Mouse (Mus musculus): ENCODE data around the gene Gnat1. TPM values are rescaled to one million over a fixed set of nuclear protein-coding genes. Genes with fewer than 3 reads are reported as not detected.

The Gnat1 gene
- polyA plus RNA-seq, 1 experiment from 2014 or later: 0.30 TPM

DNA sequence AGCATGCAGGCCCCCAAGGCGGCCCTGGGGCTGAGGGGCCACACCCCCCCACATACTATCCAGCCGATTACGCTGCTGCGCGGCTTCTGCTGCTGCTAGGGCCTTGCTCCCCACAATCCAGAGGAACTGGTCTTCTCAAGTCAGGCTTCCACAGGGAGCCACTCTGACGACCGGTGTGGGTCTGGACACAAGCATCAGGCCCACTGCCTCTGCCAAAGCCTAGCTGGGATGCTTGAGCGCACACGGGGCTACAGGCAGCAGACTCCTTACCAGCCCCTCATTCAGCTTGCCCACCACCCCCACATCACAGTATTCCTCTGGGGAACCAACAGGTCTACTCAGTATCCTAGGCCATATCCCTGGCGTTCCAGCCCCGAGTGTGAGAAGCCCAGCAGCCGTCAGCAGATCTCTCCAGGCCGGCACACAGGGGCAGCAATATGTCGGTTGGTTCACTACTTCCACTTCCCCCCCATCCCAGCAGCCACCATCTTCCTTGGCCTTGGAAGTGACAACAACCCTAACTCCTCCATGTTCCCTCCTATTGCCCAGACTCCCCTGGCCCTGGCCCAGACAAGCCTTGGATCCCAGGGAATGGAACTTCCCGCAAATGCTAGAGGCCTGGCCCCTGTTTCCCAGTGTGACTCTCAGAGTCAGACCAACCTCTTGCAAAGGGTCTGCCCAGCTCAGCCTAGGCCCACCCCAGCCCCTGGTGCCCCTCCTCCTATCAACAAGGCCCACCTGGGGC, 45.7 kb downstream of the Gnat1 start:
- Histone ChIP-seq H3K9me3 (ENCODE audit: low read length) (no peaks in the 10 kb centered on the region), H3K4me3 (ENCODE audit: low read depth, low read length) (peak overlapping the region; percentile 90), H3K36me3 (ENCODE audit: insufficient read depth, low read length) (no peaks in the 10 kb centered on the region), H3K4me2 (replicated peaks; ENCODE audit: low read depth, low read length) (peak overlapping the region; percentile 90), H3K27ac (ENCODE audit: low read length) (peak overlapping the region; percentile 90), H3K27me3 (replicated peaks; ENCODE audit: insufficient read depth, low read length) (no peaks in the 10 kb centered on the region), H3K4me1 (ENCODE audit: insufficient read depth, low read depth, low read length) (peaks cover 33% of the 10 kb centered on the region), H3K9ac (replicated peaks; ENCODE audit: low read depth) (peak overlapping the region; percentile 96)
- peak; percentile 1 for ATAC-seq
- WGBS: 5% methylated on average over 15 of the region's 15 CpGs
- peak; percentile 48 for DNase-seq (ENCODE audit: low spot score)
- TF ChIP-seq EP300 (IDR thresholded peaks at IDR 0.05) (no peak), CTCF (IDR thresholded peaks at IDR 0.05) (no peak)

DNA sequence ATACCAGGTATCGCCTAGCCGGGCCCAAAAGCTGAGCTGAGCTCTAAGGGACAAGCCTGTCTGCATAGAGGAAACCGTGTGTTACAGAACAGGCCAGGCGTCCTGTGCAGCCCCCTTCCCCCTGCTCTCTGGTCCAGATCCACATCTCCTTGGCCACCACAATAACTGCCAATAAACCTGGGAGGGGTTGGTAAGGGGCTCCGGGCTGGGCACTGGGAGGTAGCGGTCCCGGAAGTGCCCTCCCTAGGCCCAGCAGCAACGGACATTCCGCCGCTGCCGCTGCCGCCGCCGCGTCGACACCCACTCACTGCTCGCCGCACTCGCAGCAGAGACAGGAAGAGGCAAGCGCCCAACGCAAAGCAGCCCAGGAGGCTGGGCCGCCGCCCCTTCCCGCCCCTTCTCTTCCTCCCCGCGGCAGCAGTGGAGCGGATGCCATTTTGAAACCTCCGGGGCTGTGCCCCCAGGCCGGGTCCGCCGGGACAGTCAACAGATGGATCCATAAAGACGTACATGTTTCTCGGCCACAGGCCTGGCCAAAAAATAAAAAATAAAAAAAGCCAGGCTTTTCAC, 46.3 kb downstream of the Gnat1 start:
- Histone ChIP-seq H3K4me1 (ENCODE audit: insufficient read depth, low read depth, low read length) (peaks cover 38% of the 10 kb centered on the region), H3K27me3 (replicated peaks; ENCODE audit: insufficient read depth, low read length) (no peaks in the 10 kb centered on the region), H3K27ac (ENCODE audit: low read length) (peak overlapping the region; percentile 90), H3K9me3 (ENCODE audit: low read length) (no peaks in the 10 kb centered on the region), H3K9ac (replicated peaks; ENCODE audit: low read depth) (peak overlapping the region; percentile 96), H3K4me2 (replicated peaks; ENCODE audit: low read depth, low read length) (peak overlapping the region; percentile 90), H3K4me3 (ENCODE audit: low read depth, low read length) (peak overlapping the region; percentile 90), H3K36me3 (ENCODE audit: insufficient read depth, low read length) (no peaks in the 10 kb centered on the region)
- WGBS: 1% methylated on average over 31 of the region's 33 CpGs
- DNase-seq (ENCODE audit: low spot score): peak; percentile 94
- peak; percentile 58 for ATAC-seq
- TF ChIP-seq EP300 (IDR thresholded peaks at IDR 0.05) (peak; percentile 58; the same call in 1 of the 2 replicates), CTCF (IDR thresholded peaks at IDR 0.05) (no peak)

DNA sequence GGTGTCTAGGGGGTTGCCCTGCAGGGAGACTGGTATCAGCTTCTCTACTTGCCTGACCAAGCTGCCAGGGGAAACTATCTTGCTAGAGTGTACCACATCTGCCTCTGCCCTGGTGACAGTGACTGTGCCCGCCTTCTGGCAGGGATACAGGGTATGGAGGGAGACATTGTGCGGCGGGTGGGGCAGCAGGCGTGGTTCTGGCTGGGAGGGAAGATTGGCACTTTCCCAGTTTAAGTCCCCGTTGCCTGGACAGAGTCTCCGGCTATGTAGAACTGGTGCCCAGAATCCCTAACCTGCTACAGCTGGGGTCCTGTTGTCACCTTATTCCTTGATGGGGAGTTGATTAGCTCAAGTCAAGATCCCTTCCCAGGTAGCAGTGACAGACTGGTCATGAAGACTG, 47.0 kb downstream of the Gnat1 start:
- Histone ChIP-seq H3K9ac (replicated peaks; ENCODE audit: low read depth) (peak overlapping the region; percentile 96), H3K27me3 (replicated peaks; ENCODE audit: insufficient read depth, low read length) (no peaks in the 10 kb centered on the region), H3K36me3 (ENCODE audit: insufficient read depth, low read length) (no peaks in the 10 kb centered on the region), H3K4me3 (ENCODE audit: low read depth, low read length) (peak overlapping the region; percentile 90), H3K27ac (ENCODE audit: low read length) (peak overlapping the region; percentile 90), H3K4me2 (replicated peaks; ENCODE audit: low read depth, low read length) (peak overlapping the region; percentile 90), H3K9me3 (ENCODE audit: low read length) (no peaks in the 10 kb centered on the region), H3K4me1 (ENCODE audit: insufficient read depth, low read depth, low read length) (peaks cover 42% of the 10 kb centered on the region)
- ATAC-seq (no peak), DNase-seq (ENCODE audit: low spot score) (peak; percentile 67)
- no peak for TF ChIP-seq EP300 (IDR thresholded peaks at IDR 0.05)
- 29% methylated on average over 6 of the region's 6 CpGs for WGBS

DNA sequence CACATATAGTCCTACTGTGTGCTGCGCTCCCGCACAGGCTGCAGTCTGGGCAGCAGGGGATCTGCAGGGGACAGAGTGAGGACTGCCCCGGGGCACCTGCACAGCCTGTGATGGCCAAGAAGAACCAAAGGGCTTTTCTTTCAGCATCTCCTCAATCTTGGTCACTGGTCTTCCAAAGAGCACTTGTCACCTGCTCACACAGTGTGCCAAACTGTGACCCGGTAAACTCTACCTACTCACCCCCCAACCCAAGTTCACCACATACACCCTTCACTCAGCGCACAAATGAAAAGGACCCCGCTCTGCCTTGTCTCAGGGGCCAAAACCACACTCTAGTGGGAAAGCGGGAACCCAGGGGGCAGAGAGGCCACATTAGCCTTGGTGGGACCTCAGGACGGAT, 47.7 kb downstream of the Gnat1 start:
- 87% methylated on average over 8 of the region's 8 CpGs for WGBS
- Histone ChIP-seq H3K9me3 (ENCODE audit: low read length) (no peaks in the 10 kb centered on the region), H3K36me3 (ENCODE audit: insufficient read depth, low read length) (no peaks in the 10 kb centered on the region), H3K4me1 (ENCODE audit: insufficient read depth, low read depth, low read length) (peaks cover 48% of the 10 kb centered on the region), H3K4me3 (ENCODE audit: low read depth, low read length) (0 out of 2 replicates have a peak overlapping the region, but pooled peaks have one; percentile 2), H3K9ac (replicated peaks; ENCODE audit: low read depth) (peak overlapping the region; percentile 96; the same call in 1 of the 2 replicates), H3K27ac (ENCODE audit: low read length) (0 out of 2 replicates have a peak overlapping the region, but pooled peaks have one; percentile 90), H3K4me2 (replicated peaks; ENCODE audit: low read depth, low read length) (peak overlapping the region; percentile 90), H3K27me3 (replicated peaks; ENCODE audit: insufficient read depth, low read length) (no peaks in the 10 kb centered on the region)
- no peak for TF ChIP-seq EP300 (IDR thresholded peaks at IDR 0.05)
- no peak for TF ChIP-seq CTCF (IDR thresholded peaks at IDR 0.05)
- DNase-seq (ENCODE audit: low spot score): no peak
- no peak for ATAC-seq

DNA sequence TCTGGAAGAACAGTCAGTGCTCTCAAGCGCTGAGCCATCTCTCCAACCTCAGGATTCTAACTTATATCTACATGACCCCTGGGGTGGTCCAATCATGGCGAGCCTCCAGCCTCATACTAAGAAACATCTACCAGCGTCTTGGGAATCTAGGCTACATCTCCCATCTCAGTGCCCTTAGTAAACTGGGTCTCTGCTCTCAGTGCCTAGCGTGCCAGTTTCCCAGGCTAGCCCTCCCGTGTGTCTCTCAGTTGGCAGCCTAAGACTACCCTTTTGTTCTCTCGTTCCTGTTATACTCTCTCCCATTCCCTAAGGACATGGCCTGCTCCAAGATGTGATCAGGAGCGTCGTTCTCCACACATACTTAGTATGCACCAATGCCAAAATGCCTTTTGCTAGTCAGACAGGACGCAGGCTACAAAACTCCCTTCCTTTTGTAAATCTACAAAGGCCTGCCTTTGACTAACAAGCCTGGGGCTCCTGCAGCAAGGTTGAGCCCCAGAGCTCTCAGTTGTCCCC, 48.1 kb downstream of the Gnat1 start:
- Histone ChIP-seq H3K4me1 (ENCODE audit: insufficient read depth, low read depth, low read length) (peaks cover 52% of the 10 kb centered on the region), H3K4me3 (ENCODE audit: low read depth, low read length) (no peak overlapping the region), H3K27me3 (replicated peaks; ENCODE audit: insufficient read depth, low read length) (no peaks in the 10 kb centered on the region), H3K27ac (ENCODE audit: low read length) (no peak overlapping the region), H3K9me3 (ENCODE audit: low read length) (no peaks in the 10 kb centered on the region), H3K9ac (replicated peaks; ENCODE audit: low read depth) (no peak overlapping the region), H3K36me3 (ENCODE audit: insufficient read depth, low read length) (no peaks in the 10 kb centered on the region), H3K4me2 (replicated peaks; ENCODE audit: low read depth, low read length) (0 out of 2 replicates have a peak overlapping the region, but pooled peaks have one; percentile 17)
- WGBS: 68% methylated on average over 9 of the region's 9 CpGs
- TF ChIP-seq CTCF (IDR thresholded peaks at IDR 0.05) (no peak), EP300 (IDR thresholded peaks at IDR 0.05) (no peak)
- ATAC-seq: no peak
- no peak for DNase-seq (ENCODE audit: low spot score)

DNA sequence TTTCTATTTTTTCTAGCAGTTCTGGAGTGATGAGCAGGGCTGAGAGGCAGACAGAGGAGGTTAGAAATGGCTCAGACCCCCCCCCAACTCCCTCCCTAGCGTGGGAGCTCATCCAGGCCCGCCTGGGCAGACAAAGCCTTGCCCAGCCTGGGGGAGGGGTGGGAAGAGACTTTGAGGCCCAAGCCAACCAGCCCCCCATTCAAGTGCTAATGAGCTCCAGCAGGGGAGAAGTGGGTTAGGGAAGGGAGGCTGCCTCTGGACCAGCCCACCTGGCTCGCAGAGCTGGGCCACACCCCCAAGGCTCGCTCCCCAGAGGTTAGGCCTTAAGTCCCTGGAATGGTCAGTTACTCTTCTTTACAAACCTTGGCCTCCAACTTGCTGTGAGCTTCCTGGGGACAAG, 48.9 kb downstream of the Gnat1 start:
- no peak overlapping the region for H3K4me3 ChIP-seq (ENCODE audit: low read depth, low read length)
- H3K9me3 ChIP-seq (ENCODE audit: low read length): no peaks in the 10 kb centered on the region
- H3K27me3 ChIP-seq (replicated peaks; ENCODE audit: insufficient read depth, low read length): no peaks in the 10 kb centered on the region
- peak overlapping the region; percentile 86 for H3K27ac ChIP-seq (ENCODE audit: low read length)
- no peak overlapping the region for H3K9ac ChIP-seq (replicated peaks; ENCODE audit: low read depth)
- ATAC-seq (no peak), DNase-seq (ENCODE audit: low spot score) (no peak)
- TF ChIP-seq EP300 (IDR thresholded peaks at IDR 0.05): no peak
- no peak for TF ChIP-seq CTCF (IDR thresholded peaks at IDR 0.05)
- 0 out of 2 replicates have a peak, but pooled peaks cover 2% of the 10 kb centered on the region for H3K36me3 ChIP-seq (ENCODE audit: insufficient read depth, low read length)
- WGBS: 16% methylated on average over 4 of the region's 4 CpGs
- peaks cover 55% of the 10 kb centered on the region for H3K4me1 ChIP-seq (ENCODE audit: insufficient read depth, low read depth, low read length)
- H3K4me2 ChIP-seq (replicated peaks; ENCODE audit: low read depth, low read length): peak overlapping the region; percentile 23; the same call in 1 of the 2 replicates
